11 mouse cellular contexts compared by ENCODE assay signal in genomic region chr17:27547253-27547868, GRCm38 (mm10). TPM values are rescaled to one million over a fixed set of nuclear protein-coding genes. Genes with fewer than 3 reads are reported as not detected.
DNase-seq lines count a peak whose midpoint lies in the region; ATAC-seq and TF ChIP-seq lines count a peak whose summit lies in the region.
"Had no signal": no experiment of that assay in that cellular context is flagged by ENCODE, and none has a peak within 500 bp of the region (broad histone marks: within the 10 kb centered on the region; RNA-seq: fewer than 3 reads in every experiment).

No protein-coding gene starts in this region.

- H3K4me1 ChIP-seq in liver, adult 2 months (ENCODE audit: control insufficient read depth, insufficient read depth, low read length) = peaks cover 6% of the 10 kb centered on the region; the same call in 1 of the 2 replicates
- peaks cover 15% of the 10 kb centered on the region; the same call in 1 of the 2 replicates for H3K4me1 ChIP-seq in embryonic fibroblast, embryonic 13.5 days (ENCODE audit: control insufficient read depth, insufficient read depth, low read length)
- 0 out of 2 replicates have a peak, but pooled peaks cover 3% of the 10 kb centered on the region for H3K4me1 ChIP-seq in stomach, embryonic 14.5 days (ENCODE audit: control insufficient read depth, insufficient read depth, low read length)
- peaks cover 11% of the 10 kb centered on the region for H3K4me1 ChIP-seq in hindbrain, embryonic 13.5 days (replicated peaks)
- H3K4me1 ChIP-seq in midbrain, postnatal 0 days (ENCODE audit: insufficient read depth, low read length) = no peaks in the 10 kb centered on the region

- H3K36me3 ChIP-seq in liver, adult 2 months (ENCODE audit: control insufficient read depth, insufficient read depth, low read length) = no peaks in the 10 kb centered on the region
- H3K36me3 ChIP-seq in stomach, embryonic 14.5 days (ENCODE audit: control insufficient read depth, insufficient read depth, low read length) = no peaks in the 10 kb centered on the region
- H3K36me3 ChIP-seq in hindbrain, embryonic 13.5 days = no peaks in the 10 kb centered on the region
- no peaks in the 10 kb centered on the region for H3K36me3 ChIP-seq in midbrain, postnatal 0 days (ENCODE audit: insufficient read depth, low read length)
- H3K36me3 ChIP-seq: limb, embryonic 13.5 days; neural tube, embryonic 12.5 days had no signal

- intact Hi-C loops in heart, postnatal 10 days (cut with DNase I) = no loop called here

- no peaks in the 10 kb centered on the region for H3K79me2 ChIP-seq in liver, adult 2 months (ENCODE audit: control insufficient read depth, insufficient read depth, low read length)

- no peaks in the 10 kb centered on the region for H3K27me3 ChIP-seq in liver, adult 2 months (ENCODE audit: control insufficient read depth, insufficient read depth, low read length)
- no peaks in the 10 kb centered on the region for H3K27me3 ChIP-seq in stomach, embryonic 14.5 days (ENCODE audit: control insufficient read depth, insufficient read depth, low read length)
- 0 out of 2 replicates have a peak, but pooled peaks cover 3% of the 10 kb centered on the region for H3K27me3 ChIP-seq in hindbrain, embryonic 13.5 days
- no peaks in the 10 kb centered on the region for H3K27me3 ChIP-seq in midbrain, postnatal 0 days (ENCODE audit: insufficient read depth, low read length)
- H3K27me3 ChIP-seq: limb, embryonic 13.5 days; neural tube, embryonic 12.5 days had no signal

- WGBS in liver, adult 2 months = 31% methylated on average over 9 of the region's 9 CpGs
- WGBS in stomach, embryonic 14.5 days = 70% methylated on average over 9 of the region's 9 CpGs
- 74% methylated on average over 9 of the region's 9 CpGs for WGBS in hindbrain, embryonic 13.5 days
- 72% methylated on average over 9 of the region's 9 CpGs for WGBS in midbrain, postnatal 0 days

- no peak for TF ChIP-seq CTCF in liver, adult 2 months (IDR thresholded peaks at IDR 0.05; ENCODE audit: low read depth, low read length)
- no peak for TF ChIP-seq CTCF in embryonic fibroblast, embryonic 13.5 days (IDR thresholded peaks at IDR 0.05; ENCODE audit: borderline replicate concordance, insufficient read depth, low read length)
- no peak for TF ChIP-seq CTCF in midbrain, postnatal 0 days (IDR thresholded peaks at IDR 0.05)

- ATAC-seq in stomach, embryonic 14.5 days (ENCODE audit: insufficient number of reproducible peaks, insufficient read depth, low FRiP score, low read depth) = peak; percentile 34; the same call in 1 of the 2 replicates
- ATAC-seq in hindbrain, embryonic 13.5 days (ENCODE audit: low FRiP score) = no peak
- no peak for ATAC-seq in midbrain, postnatal 0 days (ENCODE audit: low FRiP score)

- no peaks in the 10 kb centered on the region for H3K9me3 ChIP-seq in stomach, embryonic 14.5 days (ENCODE audit: control insufficient read depth, low read depth, low read length)
- H3K9me3 ChIP-seq in hindbrain, embryonic 13.5 days = no peaks in the 10 kb centered on the region
- H3K9me3 ChIP-seq in midbrain, postnatal 0 days (ENCODE audit: low read length) = no peaks in the 10 kb centered on the region
- H3K9me3 ChIP-seq: limb, embryonic 13.5 days; neural tube, embryonic 12.5 days had no signal

- no peak overlapping the region for H3K4me2 ChIP-seq in stomach, embryonic 14.5 days (replicated peaks; ENCODE audit: low read depth, low read length)
- H3K4me2 ChIP-seq in hindbrain, embryonic 13.5 days = no peak overlapping the region
- no peak overlapping the region for H3K4me2 ChIP-seq in midbrain, postnatal 0 days (ENCODE audit: low read depth, low read length, poor library complexity, severe bottlenecking)
- H3K4me2 ChIP-seq: limb, embryonic 13.5 days; neural tube, embryonic 12.5 days had no signal

- DNase-seq in liver, adult 2 months (ENCODE audit: extremely low read depth, low read depth, low spot score) = peak; percentile 62
- no peak for DNase-seq in liver
- peak; percentile 60 to 72 for DNase-seq in heart, postnatal 10 days
- DNase-seq in frontal cortex, postnatal 36 days (ENCODE audit: low spot score in 2 of 2) = no peak
- DNase-seq in midbrain, postnatal 0 days (ENCODE audit: low spot score) = no peak
- DNase-seq: cerebellum, adult 11-12 months had no signal

- no peak overlapping the region for H3K4me3 ChIP-seq in liver, adult 2 months (ENCODE audit: insufficient read depth, low read depth, low read length)
- H3K4me3 ChIP-seq in embryonic fibroblast, embryonic 13.5 days (ENCODE audit: insufficient read depth, low read length) = no peak overlapping the region
- no peak overlapping the region for H3K4me3 ChIP-seq in stomach, embryonic 14.5 days (ENCODE audit: low read depth, low read length)
- no peak overlapping the region for H3K4me3 ChIP-seq in hindbrain, embryonic 13.5 days
- H3K4me3 ChIP-seq in midbrain, postnatal 0 days (ENCODE audit: low read depth, low read length) = no peak overlapping the region
- H3K4me3 ChIP-seq: limb, embryonic 13.5 days; neural tube, embryonic 12.5 days had no signal

- TF ChIP-seq POLR2A in liver, adult 2 months (IDR thresholded peaks at IDR 0.05; ENCODE audit: extremely low read depth, insufficient read depth, low read length) = no peak
- TF ChIP-seq POLR2A in embryonic fibroblast, embryonic 13.5 days (IDR thresholded peaks at IDR 0.05; ENCODE audit: low read depth, low read length) = peak; percentile 44; the same call in 1 of the 2 replicates

- H3K9ac ChIP-seq in liver, adult 2 months (ENCODE audit: low read depth, low read length) = no peak overlapping the region
- no peak overlapping the region for H3K9ac ChIP-seq in stomach, embryonic 14.5 days (replicated peaks; ENCODE audit: low read depth, low read length)
- H3K9ac ChIP-seq in hindbrain, embryonic 13.5 days = no peak overlapping the region
- H3K9ac ChIP-seq in midbrain, postnatal 0 days (replicated peaks; ENCODE audit: low read length, poor library complexity, severe bottlenecking) = no peak overlapping the region
- H3K9ac ChIP-seq: limb, embryonic 13.5 days; neural tube, embryonic 12.5 days had no signal

- H3K27ac ChIP-seq in liver, adult 2 months (replicated peaks; ENCODE audit: insufficient read depth, low read depth, low read length) = no peak overlapping the region
- H3K27ac ChIP-seq in embryonic fibroblast, embryonic 13.5 days (ENCODE audit: insufficient read depth, low read length) = peak overlapping the region; percentile 29; the same call in 1 of the 2 replicates
- H3K27ac ChIP-seq in stomach, embryonic 14.5 days (ENCODE audit: low read length) = no peak overlapping the region
- no peak overlapping the region for H3K27ac ChIP-seq in hindbrain, embryonic 13.5 days
- H3K27ac ChIP-seq in midbrain, postnatal 0 days (ENCODE audit: low read depth, low read length) = no peak overlapping the region
- H3K27ac ChIP-seq: limb, embryonic 13.5 days; neural tube, embryonic 12.5 days had no signal

RNA-seq across cellular contexts. Expression of gene Hmga1, which starts 8.9 kb away (rescaled TPM):
- 5.7 and 8.1 TPM in 2 replicates for total RNA-seq in liver, adult 2 months (2014; rRNA removed)
- polyA plus RNA-seq in liver, adult 2 months (2012; rRNA removed) = 16.5 and 21.4 TPM in 2 replicates
- polyA plus RNA-seq in embryonic fibroblast, embryonic 13.5 days (2011; ENCODE audit: insufficient read length, low read depth, missing spikeins) = 207 and 393 TPM in 2 replicates
- total RNA-seq in heart, postnatal 10 days (2021) = 10 to 100 TPM; 42.5 to 47.3 TPM
- polyA plus RNA-seq in stomach, embryonic 14.5 days (2014; fragmentation: Nextera tagmentation; extraction: Ambion mirVana) = 231 and 239 TPM in 2 replicates
- polyA plus RNA-seq in hindbrain, embryonic 13.5 days (2015; fragmentation: Nextera tagmentation; extraction: Ambion mirVana) = 113 and 126 TPM in 2 replicates
- 135 and 138 TPM in 2 replicates for total RNA-seq in midbrain, postnatal 0 days (2014; rRNA removed)
- 144 and 154 TPM in 2 replicates for polyA plus RNA-seq in midbrain, postnatal 0 days (2015; fragmentation: Nextera tagmentation; extraction: Ambion mirVana)

RNA-seq across cellular contexts. Expression of gene AI413582, which starts 18.2 kb away (rescaled TPM):
- total RNA-seq in liver, adult 2 months (2014; rRNA removed) = 4.5 and 4.9 TPM in 2 replicates
- polyA plus RNA-seq in liver, adult 2 months (2012; rRNA removed) = 11.3 and 12.9 TPM in 2 replicates
- 15.6 and 30.9 TPM in 2 replicates for polyA plus RNA-seq in embryonic fibroblast, embryonic 13.5 days (2011; ENCODE audit: insufficient read length, low read depth, missing spikeins)
- total RNA-seq in heart, postnatal 10 days (2021) = 10 to 100 TPM; 10.2 to 11.2 TPM
- 22.6 and 24.3 TPM in 2 replicates for polyA plus RNA-seq in stomach, embryonic 14.5 days (2014; fragmentation: Nextera tagmentation; extraction: Ambion mirVana)
- polyA plus RNA-seq in hindbrain, embryonic 13.5 days (2015; fragmentation: Nextera tagmentation; extraction: Ambion mirVana) = 43.5 and 44.8 TPM in 2 replicates
- 70.2 and 80.2 TPM in 2 replicates for total RNA-seq in midbrain, postnatal 0 days (2014; rRNA removed)
- 88.8 and 113 TPM in 2 replicates for polyA plus RNA-seq in midbrain, postnatal 0 days (2015; fragmentation: Nextera tagmentation; extraction: Ambion mirVana)

RNA-seq across cellular contexts. Expression of gene Grm4, which starts 26.2 kb away (rescaled TPM):
- 0.07 TPM in 1 of 2 replicates, not detected in the other for total RNA-seq in liver, adult 2 months (2014; rRNA removed)
- not detected in 2 replicates for polyA plus RNA-seq in liver, adult 2 months (2012; rRNA removed)
- polyA plus RNA-seq in embryonic fibroblast, embryonic 13.5 days (2011; ENCODE audit: insufficient read length, low read depth, missing spikeins) = not detected in 2 replicates
- under 1 TPM in 1 of 2 experiments, not detected in 1; 0.20 TPM for total RNA-seq in heart, postnatal 10 days (2021)
- polyA plus RNA-seq in stomach, embryonic 14.5 days (2014; fragmentation: Nextera tagmentation; extraction: Ambion mirVana) = 0.17 and 0.27 TPM in 2 replicates
- polyA plus RNA-seq in hindbrain, embryonic 13.5 days (2015; fragmentation: Nextera tagmentation; extraction: Ambion mirVana) = 4.8 and 5.2 TPM in 2 replicates
- 37.6 and 54.0 TPM in 2 replicates for total RNA-seq in midbrain, postnatal 0 days (2014; rRNA removed)
- 11.1 and 12.5 TPM in 2 replicates for polyA plus RNA-seq in midbrain, postnatal 0 days (2015; fragmentation: Nextera tagmentation; extraction: Ambion mirVana)

Comparison
In these comparisons a context has a peak if more than half of its experiments do, and no peak if none do; other contexts are left out.
1. DNase-seq: peak in liver, adult 2 months (single experiment) and heart, postnatal 10 days (2 of 2); none in liver (single experiment), frontal cortex, postnatal 36 days (0 of 2) and midbrain, postnatal 0 days (single experiment).